7 mouse cellular contexts compared by ENCODE assay signal in the genomic region with DNA sequence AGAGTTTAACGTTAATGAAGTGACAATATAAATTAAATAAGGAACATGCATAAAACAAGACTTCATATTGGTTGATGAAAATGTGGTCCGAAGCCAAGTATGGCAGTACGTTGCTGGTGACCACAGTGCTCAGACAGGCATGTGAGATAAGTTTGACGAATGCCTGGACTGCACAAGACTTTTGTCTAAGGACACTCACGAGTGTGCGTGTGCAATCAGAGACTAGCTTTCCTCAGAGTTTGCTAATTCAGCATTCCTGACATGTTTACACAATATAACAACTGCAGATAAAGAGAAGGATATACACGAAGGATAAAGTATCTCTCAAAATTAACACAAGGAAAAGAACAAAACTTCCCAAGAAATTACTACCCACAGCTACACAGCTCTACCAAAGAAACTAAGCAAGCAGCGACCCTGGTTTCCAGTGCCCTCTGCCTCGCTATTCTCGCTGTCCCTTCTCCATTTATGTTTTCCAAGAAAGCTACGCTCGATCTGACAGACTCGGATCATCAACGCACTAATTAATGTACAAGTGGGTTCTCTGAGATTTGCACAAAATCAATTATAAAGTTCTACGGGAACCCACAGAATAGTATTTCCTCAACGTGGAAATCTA. TPM values are rescaled to one million over a fixed set of nuclear protein-coding genes. Genes with fewer than 3 reads are reported as not detected.
DNase-seq lines count a peak whose midpoint lies in the region; ATAC-seq and TF ChIP-seq lines count a peak whose summit lies in the region.

No protein-coding gene starts in this region.

- peak overlapping the region; percentile 80; the same call in 1 of the 2 replicates for H3K4me3 ChIP-seq in thymus, adult 2 months (ENCODE audit: control insufficient read depth, insufficient read depth, low read length)
- H3K4me3 ChIP-seq in embryonic facial prominence, embryonic 12.5 days, result peak overlapping the region; percentile 70
- H3K4me3 ChIP-seq in hindbrain, postnatal 0 days (ENCODE audit: low read length), result peak overlapping the region; percentile 56

- WGBS in thymus, adult 2 months, result 14% methylated on average over 16 of the region's 16 CpGs
- WGBS in embryonic facial prominence, embryonic 12.5 days, result 26% methylated on average over 16 of the region's 16 CpGs
- WGBS in hindbrain, postnatal 0 days, result 16% methylated on average over 16 of the region's 16 CpGs

- no peaks in the 10 kb centered on the region for H3K9me3 ChIP-seq in embryonic facial prominence, embryonic 12.5 days
- H3K9me3 ChIP-seq in hindbrain, postnatal 0 days (ENCODE audit: low read length), result no peaks in the 10 kb centered on the region

- TF ChIP-seq CTCF in thymus, adult 2 months (IDR thresholded peaks at IDR 0.05; ENCODE audit: borderline replicate concordance, control insufficient read depth, extremely low read depth, insufficient read depth, low read length, poor library complexity), result no peak
- no peak for TF ChIP-seq CTCF in hindbrain, postnatal 0 days (IDR thresholded peaks at IDR 0.05; ENCODE audit: low read depth)

- peaks cover under 1% of the 10 kb centered on the region; the same call in 1 of the 2 replicates for H3K36me3 ChIP-seq in thymus, adult 2 months (ENCODE audit: control insufficient read depth, insufficient read depth, low read length)
- 0 out of 2 replicates have a peak, but pooled peaks cover 2% of the 10 kb centered on the region for H3K36me3 ChIP-seq in embryonic facial prominence, embryonic 12.5 days
- H3K36me3 ChIP-seq in hindbrain, postnatal 0 days (ENCODE audit: insufficient read depth, low read length), result no peaks in the 10 kb centered on the region

- no peaks in the 10 kb centered on the region for H3K27me3 ChIP-seq in thymus, adult 2 months (ENCODE audit: control insufficient read depth, insufficient read depth, low read length)
- H3K27me3 ChIP-seq in embryonic facial prominence, embryonic 12.5 days, result no peaks in the 10 kb centered on the region
- no peaks in the 10 kb centered on the region for H3K27me3 ChIP-seq in hindbrain, postnatal 0 days (ENCODE audit: insufficient read depth, low read length)

- H3K4me2 ChIP-seq in embryonic facial prominence, embryonic 12.5 days (replicated peaks), result peak overlapping the region; percentile 72
- peak overlapping the region; percentile 76 for H3K4me2 ChIP-seq in hindbrain, postnatal 0 days (ENCODE audit: low read depth, low read length)

- no peak for DNase-seq in thymus, adult 2 months
- DNase-seq in thymus, postnatal 36 days, result no peak
- peak; percentile 29 for DNase-seq in hindbrain, postnatal 0 days (ENCODE audit: low spot score)
- no peak for DNase-seq in urinary bladder, postnatal 4 days (ENCODE audit: low spot score in 2 of 2)
- DNase-seq in urinary bladder, postnatal 25 days (ENCODE audit: low spot score), result no peak

- no peak for TF ChIP-seq POLR2A in thymus, adult 2 months (IDR thresholded peaks at IDR 0.05; ENCODE audit: control insufficient read depth, extremely low read depth, insufficient read depth, low read length, poor library complexity)

- H3K4me1 ChIP-seq in thymus, adult 2 months (replicated peaks; ENCODE audit: control insufficient read depth, insufficient read depth, low read length), result peaks cover 4% of the 10 kb centered on the region
- peaks cover 14% of the 10 kb centered on the region; the same call in 1 of the 2 replicates for H3K4me1 ChIP-seq in embryonic facial prominence, embryonic 12.5 days
- H3K4me1 ChIP-seq in hindbrain, postnatal 0 days (ENCODE audit: insufficient read depth, low read length), result peaks cover 4% of the 10 kb centered on the region; the same call in 1 of the 2 replicates

- peak overlapping the region; percentile 58 for H3K27ac ChIP-seq in thymus, adult 2 months (ENCODE audit: control insufficient read depth, insufficient read depth, low read length)
- H3K27ac ChIP-seq in embryonic facial prominence, embryonic 12.5 days, result peak overlapping the region; percentile 99
- peak overlapping the region; percentile 98 for H3K27ac ChIP-seq in hindbrain, postnatal 0 days

- ATAC-seq in embryonic facial prominence, embryonic 12.5 days (ENCODE audit: insufficient number of reproducible peaks, insufficient read depth, low FRiP score, low TSS enrichment), result peak; percentile 18; the same call in 1 of the 2 replicates
- ATAC-seq in hindbrain, postnatal 0 days, result peak; percentile 39
- ATAC-seq in megakaryocyte, adult 5-6 weeks (ENCODE audit: poor library complexity, severe bottlenecking), result peak; percentile 19; the same call in 1 of the 2 replicates

- H3K9ac ChIP-seq in embryonic facial prominence, embryonic 12.5 days, result peak overlapping the region; percentile 85
- peak overlapping the region; percentile 83 for H3K9ac ChIP-seq in hindbrain, postnatal 0 days (replicated peaks; ENCODE audit: low read length)

RNA-seq across cellular contexts. Expression of a gene that starts 2.9 kb away (rescaled TPM):
- 36.8 and 37.7 TPM in 2 replicates for polyA plus RNA-seq in thymus, adult 2 months (2012; rRNA removed)
- 55.5 and 58.5 TPM in 2 replicates for polyA plus RNA-seq in embryonic facial prominence, embryonic 12.5 days (2016; fragmentation: Nextera tagmentation; extraction: Ambion mirVana)
- 25.3 and 28.4 TPM in 2 replicates for total RNA-seq in hindbrain, postnatal 0 days (2014; rRNA removed)
- 39.4 and 40.2 TPM in 2 replicates for polyA plus RNA-seq in hindbrain, postnatal 0 days (2015; fragmentation: Nextera tagmentation; extraction: Ambion mirVana)
- 24.1 and 31.6 TPM in 2 replicates for total RNA-seq in megakaryocyte, adult 5-6 weeks (2015)
- 28.3 and 31.6 TPM in 2 replicates for total RNA-seq in megakaryocyte, adult 5-6 weeks (2017)

RNA-seq across cellular contexts. Expression of a gene that starts 16.3 kb away (rescaled TPM):
- 5.9 and 7.4 TPM in 2 replicates for polyA plus RNA-seq in thymus, adult 2 months (2012; rRNA removed)
- polyA plus RNA-seq in embryonic facial prominence, embryonic 12.5 days (2016; fragmentation: Nextera tagmentation; extraction: Ambion mirVana), result 19.5 and 21.1 TPM in 2 replicates
- 35.9 and 40.8 TPM in 2 replicates for total RNA-seq in hindbrain, postnatal 0 days (2014; rRNA removed)
- polyA plus RNA-seq in hindbrain, postnatal 0 days (2015; fragmentation: Nextera tagmentation; extraction: Ambion mirVana), result 19.6 and 21.0 TPM in 2 replicates
- total RNA-seq in megakaryocyte, adult 5-6 weeks (2015), result 6.8 and 7.1 TPM in 2 replicates
- 10.0 and 15.6 TPM in 2 replicates for total RNA-seq in megakaryocyte, adult 5-6 weeks (2017)

RNA-seq across cellular contexts. Expression of a gene that starts 51.2 kb away (rescaled TPM):
- polyA plus RNA-seq in thymus, adult 2 months (2012; rRNA removed), result 2.1 and 3.4 TPM in 2 replicates
- 77.9 and 82.5 TPM in 2 replicates for polyA plus RNA-seq in embryonic facial prominence, embryonic 12.5 days (2016; fragmentation: Nextera tagmentation; extraction: Ambion mirVana)
- total RNA-seq in hindbrain, postnatal 0 days (2014; rRNA removed), result 38.5 and 40.9 TPM in 2 replicates
- polyA plus RNA-seq in hindbrain, postnatal 0 days (2015; fragmentation: Nextera tagmentation; extraction: Ambion mirVana), result 46.6 and 47.4 TPM in 2 replicates
- not detected in 2 replicates for total RNA-seq in megakaryocyte, adult 5-6 weeks (2015)
- total RNA-seq in megakaryocyte, adult 5-6 weeks (2017), result 0.07 TPM in 1 of 2 replicates, not detected in the other

Comparison
In these comparisons a context has a peak if more than half of its experiments do, and no peak if none do; other contexts are left out.
1. RNA of a gene that starts 51.2 kb away (polyA plus RNA-seq): 77.9 to 82.5 TPM in embryonic facial prominence, embryonic 12.5 days and 46.6 to 47.4 TPM in hindbrain, postnatal 0 days; 2.1 to 3.4 TPM in thymus, adult 2 months; every median in the first group is over 10 times any median in the second.
2. Peak in every context shown above with its lines, with median percentiles within 50 percentile points of each other: H3K27ac ChIP-seq, H3K4me3 ChIP-seq and ATAC-seq.